Mouse (Mus musculus): ENCODE measurements around the gene Gpr63.
A peak's percentile ranks its signal among the peaks of the same experiment; 100 is the strongest.

DNA sequence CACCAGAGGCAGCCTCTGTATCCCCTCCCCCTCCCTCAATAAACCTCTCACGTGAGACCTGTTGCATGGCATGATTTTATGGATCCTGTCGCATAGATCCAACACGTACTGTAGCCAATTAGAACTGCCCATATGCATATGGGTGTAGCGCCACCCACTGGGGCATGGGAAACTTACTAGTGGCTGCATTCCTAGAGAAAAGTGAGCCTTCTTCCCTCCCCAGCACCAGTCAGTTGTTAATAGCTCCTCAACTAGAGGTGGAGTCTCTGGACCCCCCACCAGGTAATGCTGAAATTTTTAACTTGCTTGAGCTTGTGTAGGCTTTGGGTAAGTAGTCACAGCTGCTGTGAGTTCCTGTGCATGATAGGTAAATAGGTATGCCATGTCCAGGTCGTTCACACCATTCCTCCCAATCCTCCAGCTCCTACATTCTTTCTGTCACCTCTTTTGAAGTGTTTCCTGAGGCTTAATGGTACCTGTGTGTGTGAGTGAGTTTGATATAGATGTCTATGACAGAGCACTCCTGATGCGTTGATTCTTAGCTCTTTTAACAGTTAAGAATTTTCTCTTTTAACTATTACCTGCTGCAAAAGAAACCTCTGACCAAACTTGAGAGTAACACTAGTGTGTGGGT, 69.1 kb downstream of the Gpr63 start:
- TF ChIP-seq POLR2A (IDR thresholded peaks at IDR 0.05; ENCODE audit: low read depth, low read length) (no peak), CTCF (conservative IDR thresholded peaks at IDR 0.05; ENCODE audit: insufficient read depth, insufficient read length, low read depth, low read length) (peak; percentile 43)
